Mouse (Mus musculus): Measurements from ENCODE around the gene Pan3. TPM values are rescaled to one million over a fixed set of nuclear protein-coding genes. Genes with fewer than 3 reads are reported as not detected.

Pan3 gene
- total and polyA plus RNA-seq, 3 experiments: 60.6 to 61.5 TPM; not detected in 1

DNA sequence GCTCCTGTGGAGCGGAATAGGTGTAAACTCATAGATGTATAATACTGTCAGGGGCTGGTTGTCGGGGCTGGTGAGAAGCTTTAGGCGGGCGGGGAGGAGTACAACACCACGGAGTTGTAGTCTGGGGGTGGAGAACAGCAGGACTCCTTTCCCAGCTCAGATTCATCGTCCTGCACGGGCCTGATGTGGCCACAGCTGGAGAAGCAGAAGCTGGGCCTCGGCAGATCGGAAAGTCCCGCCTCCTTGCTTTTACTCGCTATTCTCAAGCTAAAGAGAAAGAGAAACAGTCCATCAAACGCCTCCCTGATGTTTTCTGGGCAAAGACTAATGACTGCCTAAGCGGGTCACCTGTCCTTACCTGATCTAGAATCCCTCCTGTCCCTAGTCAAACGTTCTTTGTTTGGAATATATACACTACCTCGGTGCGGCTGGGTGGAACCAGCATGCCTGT is 134.2 kb downstream of the Pan3 start:
- Histone ChIP-seq H3K27ac (ENCODE audit: control insufficient read depth, low read depth, low read length) (no peak overlapping the region), H3K9ac (ENCODE audit: control insufficient read depth, low read depth, low read length, poor library complexity, severe bottlenecking) (no peak overlapping the region), H3K4me1 (ENCODE audit: control insufficient read depth in 1 of 2, insufficient read depth in 2 of 2, low read length in 2 of 2) (no peaks in the 10 kb centered on the region), H3K27me3 (ENCODE audit: control insufficient read depth in 1 of 2, insufficient read depth in 2 of 2, low read length in 2 of 2) (no peaks in the 10 kb centered on the region; a peak in 1 of 4 replicates), H3K36me3 (ENCODE audit: control insufficient read depth in 1 of 2, insufficient read depth in 2 of 2, low read length in 2 of 2) (no peaks in the 10 kb centered on the region), H3K4me3 (ENCODE audit: control insufficient read depth in 1 of 2, insufficient read depth in 1 of 2, low read depth in 2 of 2, low read length in 2 of 2) (no peak overlapping the region), H3K9me3 (replicated peaks; ENCODE audit: insufficient read depth, low read length) (no peaks in the 10 kb centered on the region), H3K79me2 (ENCODE audit: control insufficient read depth, insufficient read depth, low read length, poor library complexity) (no peaks in the 10 kb centered on the region)
- TF ChIP-seq CHD1 (IDR thresholded peaks at IDR 0.05; ENCODE audit: low read depth, low read length) (no peak), ZMIZ1 (IDR thresholded peaks at IDR 0.05; ENCODE audit: low read depth, low read length) (no peak), RAD21 (IDR thresholded peaks at IDR 0.05; ENCODE audit: low read depth, low read length) (no peak)
- no peak for DNase-seq (ENCODE audit: low read depth, low spot score)

- TF ChIP-seq JUND (IDR thresholded peaks at IDR 0.05; ENCODE audit: low read depth, low read length) (no peak), RAD21 (IDR thresholded peaks at IDR 0.05; ENCODE audit: low read depth, low read length) (no peak), GABPA (IDR thresholded peaks at IDR 0.05; ENCODE audit: low read depth, low read length) (no peak), BHLHE40 (IDR thresholded peaks at IDR 0.05; ENCODE audit: borderline replicate concordance, low read depth, low read length) (no peak), RCOR1 (IDR thresholded peaks at IDR 0.05; ENCODE audit: low read depth, low read length) (no peak), E2F4 (IDR thresholded peaks at IDR 0.05; ENCODE audit: borderline replicate concordance, low read depth, low read length) (no peak), UBTF (IDR thresholded peaks at IDR 0.05; ENCODE audit: borderline replicate concordance, insufficient read depth, low read depth, low read length) (no peak), TAL1 (IDR thresholded peaks at IDR 0.05; ENCODE audit: low read length) (no peak), CHD2 (IDR thresholded peaks at IDR 0.05; ENCODE audit: low read length) (no peak), MAZ (IDR thresholded peaks at IDR 0.05; ENCODE audit: low read depth, low read length) (no peak), ETS1 (IDR thresholded peaks at IDR 0.05; ENCODE audit: low read depth, low read length) (no peak), ELF1 (IDR thresholded peaks at IDR 0.05; ENCODE audit: low read depth, low read length) (no peak), POLR2AphosphoS5 (IDR thresholded peaks at IDR 0.05; ENCODE audit: borderline replicate concordance, low read depth, low read length) (no peak), SMC3 (IDR thresholded peaks at IDR 0.05; ENCODE audit: low read depth, low read length) (no peak), MEF2A (IDR thresholded peaks at IDR 0.05; ENCODE audit: extremely low read depth, insufficient replicate concordance, low read depth, low read length, poor library complexity, severe bottlenecking) (no peak), GATA1 (IDR thresholded peaks at IDR 0.05; ENCODE audit: low read depth, low read length) (no peak), ZC3H11A (IDR thresholded peaks at IDR 0.05; ENCODE audit: low read depth, low read length) (no peak), NELFE (IDR thresholded peaks at IDR 0.05; ENCODE audit: low read depth, low read length) (no peak), TBP (IDR thresholded peaks at IDR 0.05; ENCODE audit: low read depth, low read length) (no peak), NRF1 (IDR thresholded peaks at IDR 0.05; ENCODE audit: insufficient read depth, low read depth, low read length, poor library complexity, severe bottlenecking) (no peak)
- no peaks in the 10 kb centered on the region for H3K36me3 ChIP-seq (ENCODE audit: control insufficient read depth in 1 of 2, insufficient read depth in 2 of 2, low read length in 2 of 2)
- no peaks in the 10 kb centered on the region for H3K4me1 ChIP-seq (ENCODE audit: control insufficient read depth in 1 of 2, insufficient read depth in 2 of 2, low read length in 2 of 2)
- no peak overlapping the region for H3K4me3 ChIP-seq (ENCODE audit: control insufficient read depth in 1 of 2, insufficient read depth in 1 of 2, low read depth in 2 of 2, low read length in 2 of 2)
- H3K9me3 ChIP-seq (replicated peaks; ENCODE audit: insufficient read depth, low read length): no peaks in the 10 kb centered on the region
- H3K9ac ChIP-seq (ENCODE audit: control insufficient read depth, low read depth, low read length, poor library complexity, severe bottlenecking): no peak overlapping the region
- DNase-seq (ENCODE audit: low read depth, low spot score): no peak
- H3K27ac ChIP-seq (ENCODE audit: control insufficient read depth, low read depth, low read length): no peak overlapping the region
- H3K79me2 ChIP-seq (ENCODE audit: control insufficient read depth, insufficient read depth, low read length, poor library complexity): no peaks in the 10 kb centered on the region
- no peaks in the 10 kb centered on the region; a peak in 1 of 4 replicates for H3K27me3 ChIP-seq (ENCODE audit: control insufficient read depth in 1 of 2, insufficient read depth in 2 of 2, low read length in 2 of 2)
Measured at GRCm38 (mm10) chr5:147565444-147565843, 135.5 kb downstream of the Pan3 start.
